Comparison of ENCODE assay signal across 7 mouse cellular contexts in the genomic region with DNA sequence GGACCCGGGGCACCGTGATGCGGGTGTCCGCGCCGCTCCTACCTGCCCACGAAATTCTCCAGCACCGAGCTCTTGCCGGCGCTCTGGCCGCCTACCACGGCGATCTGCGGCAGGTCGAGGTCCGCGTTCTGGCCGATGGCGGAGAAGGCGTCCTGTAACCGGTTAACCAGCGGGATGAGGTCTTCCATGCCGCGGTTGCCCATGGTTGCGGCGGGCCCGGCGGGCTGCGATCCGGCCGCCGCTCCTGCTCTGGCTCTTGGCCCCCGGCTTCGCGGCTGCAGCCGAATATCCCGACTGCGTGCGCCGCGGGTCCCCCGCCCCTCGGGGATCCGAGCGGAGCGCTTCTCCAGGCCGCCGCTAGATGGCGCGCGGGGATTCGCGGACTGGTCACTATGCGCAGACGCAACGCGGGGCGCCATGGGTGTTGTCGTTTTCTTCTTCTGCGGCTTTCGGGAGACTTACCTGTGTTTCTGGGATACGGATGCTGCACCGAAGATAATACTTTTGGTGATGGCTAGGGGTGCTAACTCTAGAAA. TPM values are rescaled to one million over a fixed set of nuclear protein-coding genes. Genes with fewer than 3 reads are reported as not detected.
DNase-seq lines count a peak whose midpoint lies in the region; ATAC-seq and TF ChIP-seq lines count a peak whose summit lies in the region.

A gene (minus strand): TSS at position 332 of the 536 bp plus-strand sequence.

- H3K36me3 ChIP-seq in intestine, postnatal 0 days (ENCODE audit: control insufficient read depth, insufficient read depth), result peaks cover 4% of the 10 kb centered on the region; the same call in 1 of the 2 replicates
- no peaks in the 10 kb centered on the region for H3K36me3 ChIP-seq in midbrain, embryonic 11.5 days (ENCODE audit: control insufficient read depth, insufficient read depth, low read length)

- no peaks in the 10 kb centered on the region for H3K9me3 ChIP-seq in intestine, postnatal 0 days (ENCODE audit: control insufficient read depth)
- no peaks in the 10 kb centered on the region for H3K9me3 ChIP-seq in midbrain, embryonic 11.5 days (ENCODE audit: control insufficient read depth, low read length)

- ATAC-seq in intestine, postnatal 0 days, result peak; percentile 53
- ATAC-seq in midbrain, embryonic 11.5 days (ENCODE audit: low FRiP score), result peak; percentile 70

- peaks cover 6% of the 10 kb centered on the region for H3K4me1 ChIP-seq in intestine, postnatal 0 days (replicated peaks; ENCODE audit: control insufficient read depth, insufficient read depth, low read length)
- peaks cover 10% of the 10 kb centered on the region for H3K4me1 ChIP-seq in midbrain, embryonic 11.5 days (ENCODE audit: control insufficient read depth, insufficient read depth, low read length)

- peak within 1 kb of the TSS; percentile 94 for H3K27ac ChIP-seq in intestine, postnatal 0 days (ENCODE audit: low read depth, low read length)
- peak within 1 kb of the TSS; percentile 53 for H3K27ac ChIP-seq in midbrain, embryonic 11.5 days (ENCODE audit: low read depth, low read length)

- peak within 1 kb of the TSS; percentile 83 for H3K9ac ChIP-seq in intestine, postnatal 0 days (ENCODE audit: low read depth, low read length)
- H3K9ac ChIP-seq in midbrain, embryonic 11.5 days (ENCODE audit: low read length), result peak within 1 kb of the TSS; percentile 71

- peak within 1 kb of the TSS; percentile 83 for H3K4me3 ChIP-seq in intestine, postnatal 0 days (ENCODE audit: low read depth, low read length)
- peak within 1 kb of the TSS; percentile 57 for H3K4me3 ChIP-seq in midbrain, embryonic 11.5 days (ENCODE audit: low read depth, low read length)

- WGBS in intestine, postnatal 0 days, result under 1% methylated on average over 62 of the region's 63 CpGs
- WGBS in midbrain, embryonic 11.5 days, result under 1% methylated on average over 63 of the region's 63 CpGs

- H3K4me2 ChIP-seq in intestine, postnatal 0 days (replicated peaks; ENCODE audit: low read depth), result peak within 1 kb of the TSS; percentile 93
- H3K4me2 ChIP-seq in midbrain, embryonic 11.5 days, result peak within 1 kb of the TSS; percentile 96

- intact Hi-C loops in left cerebral cortex, postnatal 36 days (cut with DNase I), result no loop called here

- no peaks in the 10 kb centered on the region for H3K27me3 ChIP-seq in intestine, postnatal 0 days (replicated peaks; ENCODE audit: control insufficient read depth, insufficient read depth, low read length)
- H3K27me3 ChIP-seq in midbrain, embryonic 11.5 days (ENCODE audit: control insufficient read depth, insufficient read depth, low read length), result peaks cover 7% of the 10 kb centered on the region; the same call in 1 of the 2 replicates

- peak; percentile 97 for TF ChIP-seq CTCF in intestine, postnatal 0 days (IDR thresholded peaks at IDR 0.05; ENCODE audit: low read depth)

- peak; percentile 96 for DNase-seq in adrenal gland, postnatal 10 days
- peak; percentile 90 for DNase-seq in embryo, embryonic 9.5 days (ENCODE audit: extremely low spot score)
- DNase-seq in gonadal fat pad, adult 2 months (ENCODE audit: low read depth), result no peak
- DNase-seq in left cerebral cortex, postnatal 36 days (ENCODE audit: low spot score in 2 of 2), result peak; percentile 94 to 95
- DNase-seq in midbrain, embryonic 11.5 days (ENCODE audit: low spot score, missing footprints), result peak; percentile 99
- DNase-seq in right cerebral cortex, postnatal 4 days, result peak; percentile 97

RNA-seq across cellular contexts. Expression of the gene that starts here (rescaled TPM):
- 10 to 100 TPM; 15.8 to 23.8 TPM for total RNA-seq in adrenal gland, postnatal 10 days (2021)
- 19.7 and 25.0 TPM in 2 replicates for polyA plus RNA-seq in gonadal fat pad, adult 2 months (2012; rRNA removed)
- polyA plus RNA-seq in intestine, postnatal 0 days (2015; fragmentation: Nextera tagmentation; extraction: Ambion mirVana), result 23.5 and 30.0 TPM in 2 replicates
- total RNA-seq in left cerebral cortex, postnatal 36 days (2021), result 1,000 to 10,000 TPM; 1,215 to 1,406 TPM
- polyA plus RNA-seq in midbrain, embryonic 11.5 days (2014; fragmentation: Nextera tagmentation; extraction: Ambion mirVana), result 12.9 and 13.8 TPM in 2 replicates

Comparison
In these comparisons a context has a peak if more than half of its experiments do, and no peak if none do; other contexts are left out.
1. RNA of the gene that starts here (total RNA-seq): 1,215 to 1,406 TPM in left cerebral cortex, postnatal 36 days; 15.8 to 23.8 TPM in adrenal gland, postnatal 10 days; every median in the first group is over 10 times any median in the second.